Mouse (Mus musculus) adipocyte (in vitro differentiated cells): Measurements from ENCODE around the gene Myl6.

Experiments
- DNase-seq: peaks from one replicate; pipeline ENCODE4 v3.0.0-alpha.2; 2016; ENCODE audit warnings: low spot score

The Myl6 gene

GRCm38 (mm10) chr10:128493695-128494666, at the start of gene Myl6:
Gene Myl6, minus strand, starts transcription at chr10:128494145.
- peak; percentile 99 for DNase-seq

GRCm38 (mm10) chr10:128543100-128543499, 49.2 kb upstream of the Myl6 start:
- DNase-seq: no peak

- DNase-seq: no peak
Observed at GRCm38 (mm10) chr10:128538340-128538870, 44.5 kb upstream of the Myl6 start.

DNA sequence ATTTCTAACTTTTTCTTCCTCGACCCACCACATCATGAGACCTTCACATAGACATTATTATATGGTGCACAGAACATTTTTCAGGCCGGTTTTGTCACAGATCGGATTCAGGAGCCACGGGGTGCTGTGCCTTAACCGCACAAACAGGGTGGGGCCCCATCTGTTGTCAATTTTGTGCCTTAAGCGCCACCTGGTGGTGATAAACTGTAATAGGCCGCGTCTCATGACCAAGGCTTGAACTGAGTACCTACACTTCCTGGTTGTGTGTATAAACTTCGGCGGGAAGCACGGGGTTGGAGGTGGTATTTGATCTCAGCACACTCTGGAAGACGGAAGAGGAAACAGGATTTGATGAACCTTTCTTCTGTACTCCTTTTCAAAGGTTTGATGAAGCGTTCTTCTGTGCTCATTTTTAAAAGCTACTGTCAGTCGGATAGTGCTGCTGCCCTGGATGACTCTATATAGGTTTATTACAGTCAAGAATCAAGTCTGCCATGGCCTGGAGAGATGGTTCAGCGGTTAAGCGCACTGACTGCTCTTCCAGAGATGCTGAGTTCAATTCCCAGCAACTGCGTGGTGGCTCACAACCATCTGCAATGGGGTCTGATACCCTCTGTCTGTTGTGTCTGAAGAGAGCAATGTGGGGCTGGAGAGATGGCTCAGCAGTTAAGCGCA, 42.5 kb upstream of the Myl6 start:
- peak; percentile 92 for DNase-seq

DNA sequence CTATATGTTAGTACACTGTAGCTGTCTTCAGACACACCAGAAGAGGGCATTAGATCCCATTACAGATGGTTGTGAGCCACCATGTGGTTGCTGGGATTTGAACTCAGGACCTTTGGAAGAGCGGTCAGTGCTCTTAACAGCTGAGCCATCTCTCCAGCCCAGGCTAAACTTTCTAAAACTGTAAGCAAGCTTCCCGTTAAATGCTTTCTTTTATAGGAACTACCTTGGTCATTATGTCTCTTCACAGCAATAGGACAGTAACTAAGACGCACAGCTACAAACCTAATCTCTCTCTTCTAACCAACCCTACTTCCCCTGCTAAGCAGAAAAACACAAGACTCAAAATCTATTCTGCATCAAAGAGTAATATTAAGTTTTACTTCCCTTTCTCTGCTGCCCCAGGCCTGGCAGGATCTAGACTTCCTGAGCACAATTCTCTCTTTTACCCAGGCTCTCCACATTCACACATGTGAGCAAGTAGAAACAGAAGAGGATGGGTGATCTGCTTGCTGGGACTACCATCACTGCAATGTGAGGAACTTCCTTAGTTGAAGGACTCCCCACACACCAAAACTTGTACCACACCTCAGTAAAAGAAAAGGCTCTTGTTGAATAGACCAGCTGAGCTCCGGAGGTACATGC, 41.8 kb upstream of the Myl6 start:
- DNase-seq: no peak

DNA sequence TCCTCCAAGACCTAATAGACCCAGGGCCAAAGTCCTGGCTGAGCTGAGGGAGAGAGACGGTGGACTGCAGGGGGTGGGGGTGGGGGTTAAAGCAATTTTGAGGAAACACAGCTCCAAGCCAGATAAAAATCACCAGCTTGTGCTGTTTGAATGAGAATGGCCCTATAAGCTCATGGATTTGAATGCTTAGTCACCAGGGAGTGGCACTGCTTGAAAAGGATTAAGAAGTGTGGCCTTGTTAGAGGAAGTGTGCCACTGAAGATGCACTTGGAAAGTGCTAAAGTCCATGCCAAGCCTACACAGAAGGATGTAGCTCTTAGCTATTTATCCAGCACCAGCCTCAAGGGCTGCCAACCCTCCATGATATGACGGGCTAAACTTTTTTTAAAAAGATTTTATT, 41.3 kb upstream of the Myl6 start:
- DNase-seq: no peak

- no peak for DNase-seq
Observed at GRCm38 (mm10) chr10:128526366-128527356, 32.7 kb upstream of the Myl6 start.

- peak; percentile 99 for DNase-seq
Observed at GRCm38 (mm10) chr10:128525671-128526308, 31.8 kb upstream of the Myl6 start, which contains the start of gene Esyt1. Gene Esyt1, minus strand, starts transcription at chr10:128525871.

- DNase-seq: peak; percentile 40
Observed at GRCm38 (mm10) chr10:128524732-128525662, 31.1 kb upstream of the Myl6 start.

- DNase-seq: no peak
Observed at GRCm38 (mm10) chr10:128524111-128524731, 30.3 kb upstream of the Myl6 start.

GRCm38 (mm10) chr10:128522351-128522750, 28.4 kb upstream of the Myl6 start:
- DNase-seq: no peak

GRCm38 (mm10) chr10:128520591-128520990, 26.6 kb upstream of the Myl6 start:
- no peak for DNase-seq

DNA sequence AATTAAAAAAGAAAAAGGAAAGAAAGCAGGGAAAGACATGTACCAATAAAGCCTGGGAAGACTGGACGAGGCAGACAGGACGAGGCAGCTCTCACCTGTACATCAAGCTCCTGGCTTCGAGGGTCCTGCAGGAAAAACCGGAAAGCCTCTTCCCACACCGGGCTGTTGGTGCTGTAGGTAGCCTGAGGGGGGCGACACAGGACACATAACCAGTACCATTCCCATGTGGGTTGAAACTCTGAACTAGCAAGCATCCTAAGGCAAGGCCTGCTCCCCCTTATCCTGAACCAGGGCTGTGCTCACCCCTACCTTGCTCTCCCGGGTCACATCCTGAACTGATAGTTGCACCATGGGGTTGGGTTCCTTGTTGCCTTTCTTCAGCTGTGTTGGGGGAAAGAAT, 24.9 kb upstream of the Myl6 start:
- no peak for DNase-seq

GRCm38 (mm10) chr10:128516677-128517076, 22.7 kb upstream of the Myl6 start:
- no peak for DNase-seq

- DNase-seq: no peak
Observed at GRCm38 (mm10) chr10:128516029-128516428, 22.1 kb upstream of the Myl6 start.

GRCm38 (mm10) chr10:128515044-128515443, 21.1 kb upstream of the Myl6 start:
- no peak for DNase-seq

DNA sequence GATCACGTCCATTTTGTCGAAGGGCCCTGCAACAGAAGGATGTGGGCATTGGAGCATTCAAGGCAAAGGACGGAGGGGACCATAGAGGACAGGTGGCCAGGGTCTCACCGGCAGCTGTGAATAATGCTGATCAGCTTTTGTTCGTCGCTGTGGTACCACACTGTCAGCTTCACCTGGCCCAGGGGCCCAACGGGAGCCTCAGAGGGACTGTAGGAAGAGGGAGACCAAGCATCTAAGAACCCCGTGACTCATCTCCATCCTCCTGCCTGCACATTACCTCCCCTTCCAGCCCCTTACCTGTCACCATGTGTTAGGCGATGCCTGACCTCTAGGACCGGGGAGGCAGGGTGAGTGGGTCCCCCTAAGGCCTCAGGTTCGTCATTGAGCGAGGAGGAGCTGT, 17.8 kb upstream of the Myl6 start:
- DNase-seq: no peak

- no peak for DNase-seq
Observed at GRCm38 (mm10) chr10:128511189-128511588, 17.2 kb upstream of the Myl6 start.

- DNase-seq: peak; percentile 84
Observed at GRCm38 (mm10) chr10:128510301-128510700, 16.4 kb upstream of the Myl6 start.
